Mouse (Mus musculus) heart, embryonic 14.5 days (tissue): ENCODE measurements around the gene Tfdp2. TPM values are rescaled to one million over a fixed set of nuclear protein-coding genes. Genes with fewer than 3 reads are reported as not detected.
A peak's percentile ranks its signal among the peaks of the same experiment; 100 is the strongest.

Experiments used
- ATAC-seq: fragments of 200-750 bp; cut with Nextera tagmentation; 2 replicates; pipeline ENCODE4 v1.8.0; 2017; ENCODE audit warnings: low read depth, moderate TSS enrichment; ENCODE audit not compliant: insufficient number of reproducible peaks, insufficient read depth, low FRiP score
- H3K27ac ChIP-seq, 2 experiments: fragments of 200-500 bp in 1 of 2; fragments of 300-500 bp in 1 of 2; sonication (generic) in 1 of 2; replicated peaks in 1 of 2; 2 replicates each; pipeline ENCODE4 v1.5.1; 2012 to 2014; ENCODE audit warnings: low read depth in 2 of 2, low read length in 2 of 2, control low read depth in 1 of 2, mild to moderate bottlenecking in 1 of 2, mixed read lengths in 1 of 2; ENCODE audit not compliant: control insufficient read depth in 1 of 2, insufficient read depth in 1 of 2
- H3K27me3 ChIP-seq: fragments of 300-500 bp; sonication (generic); 2 replicates; pipeline ENCODE4 v1.6.1; 2014; ENCODE audit warnings: mild to moderate bottlenecking, low read length, control low read depth; ENCODE audit not compliant: control insufficient read depth, insufficient read depth
- H3K36me3 ChIP-seq: fragments of 300-500 bp; sonication (generic); 2 replicates; pipeline ENCODE4 v1.6.1; 2014; ENCODE audit warnings: mild to moderate bottlenecking, control low read depth, low read length, mixed read lengths; ENCODE audit not compliant: control insufficient read depth, insufficient read depth
- H3K4me1 ChIP-seq, 2 experiments: fragments of 200-500 bp in 1 of 2; fragments of 300-500 bp in 1 of 2; sonication (generic) in 1 of 2; 2 replicates each; pipeline ENCODE4 v1.6.1; 2012 to 2014; ENCODE audit warnings: low read length in 2 of 2, control low read depth in 1 of 2, mixed read lengths in 1 of 2; ENCODE audit not compliant: control insufficient read depth in 2 of 2, insufficient read depth in 2 of 2
- H3K4me2 ChIP-seq: fragments of 300-500 bp; sonication (generic); 2 replicates; pipeline ENCODE4 v1.6.1; 2014; ENCODE audit warnings: mild to moderate bottlenecking, low read length
- H3K4me3 ChIP-seq, 2 experiments: fragments of 200-500 bp in 1 of 2; fragments of 300-500 bp in 1 of 2; sonication (generic) in 1 of 2; 2 replicates each; pipeline ENCODE4 v1.5.1; 2012 to 2014; ENCODE audit warnings: low read length in 2 of 2, mild to moderate bottlenecking in 2 of 2, control low read depth in 1 of 2, low read depth in 1 of 2, moderate library complexity in 1 of 2; ENCODE audit not compliant: control insufficient read depth in 1 of 2, insufficient read depth in 1 of 2
- H3K9ac ChIP-seq: fragments of 300-500 bp; sonication (generic); 2 replicates; pipeline ENCODE4 v1.6.1; 2014; ENCODE audit warnings: mild to moderate bottlenecking, low read length
- H3K9me3 ChIP-seq: fragments of 300-500 bp; sonication (generic); 2 replicates; pipeline ENCODE4 v1.6.1; 2016; ENCODE audit warnings: low read length, control low read depth; ENCODE audit not compliant: control insufficient read depth
- WGBS: fragments of 180-500 bp; shearing (Covaris S2); extraction: QIAGEN DNeasy Blood & Tissue Kit; methylation state at CpG from one replicate; pipeline ENCODE4 v1.1.7; 2014; 5-methylcytosine and 5-hydroxymethylcytosine counted together
- polyA plus RNA-seq: library from polyadenylated mRNA; unstranded; fragments of >200 nt; fragmentation: Nextera tagmentation; extraction: Ambion mirVana; gene quantifications from 2 replicates; pipeline ENCODE4 v1.2.1, GENCODE M21; 2014

Gene Tfdp2
- polyA plus RNA-seq, 1 experiment from 2014 or later = 38.1 TPM

DNA sequence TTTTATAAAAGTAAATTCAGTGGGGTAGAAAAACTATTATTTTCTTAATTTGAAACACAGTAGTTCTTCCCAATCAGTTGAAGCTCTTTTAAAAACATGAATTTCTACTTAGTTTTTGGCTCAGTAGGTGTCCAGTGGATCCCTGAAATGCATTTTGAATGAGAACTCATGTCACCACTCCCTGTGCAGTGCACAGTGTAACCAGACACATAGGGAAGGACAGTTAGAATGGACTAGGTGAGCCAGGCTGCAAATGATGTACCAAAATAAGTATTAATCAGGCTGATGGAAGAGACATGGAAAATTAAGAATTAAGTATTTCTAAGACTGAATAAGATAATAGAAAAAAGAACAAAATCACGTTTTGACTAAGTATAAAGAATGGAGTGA is 71.5 kb downstream of the Tfdp2 start:
- 71% methylated on average over 1 of the region's 1 CpGs for WGBS
- Histone ChIP-seq H3K9me3 (no peaks in the 10 kb centered on the region), H3K4me3 (no peak overlapping the region), H3K27ac (no peak overlapping the region), H3K4me2 (no peak overlapping the region), H3K4me1 (no peaks in the 10 kb centered on the region), H3K9ac (no peak overlapping the region), H3K27me3 (no peaks in the 10 kb centered on the region), H3K36me3 (no peaks in the 10 kb centered on the region)
- no peak for ATAC-seq

DNA sequence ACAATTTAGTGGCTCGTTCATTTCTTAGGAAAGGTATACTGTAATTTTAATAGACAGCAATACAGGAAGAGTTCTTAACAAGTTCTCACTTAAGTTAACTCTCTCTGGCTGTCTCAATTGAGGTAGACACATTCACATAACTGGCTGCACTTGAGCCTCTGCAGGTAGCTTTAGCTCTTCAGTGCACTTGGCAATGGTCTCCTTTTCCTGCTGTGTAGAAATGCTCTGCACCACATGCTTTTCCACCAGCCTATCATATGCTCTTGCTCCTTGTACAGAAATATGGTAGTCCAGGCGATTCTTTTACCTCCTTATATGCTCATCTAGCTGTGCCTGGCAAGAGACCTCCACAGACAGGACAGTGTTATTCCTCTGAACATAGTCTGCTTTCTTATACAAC is 73.7 kb downstream of the Tfdp2 start:
- H3K36me3 ChIP-seq = no peaks in the 10 kb centered on the region
- 93% methylated on average over 2 of the region's 2 CpGs for WGBS
- H3K4me2 ChIP-seq = no peak overlapping the region
- no peaks in the 10 kb centered on the region for H3K27me3 ChIP-seq
- no peak overlapping the region for H3K27ac ChIP-seq
- no peak for ATAC-seq
- H3K4me1 ChIP-seq = no peaks in the 10 kb centered on the region
- no peak overlapping the region for H3K4me3 ChIP-seq
- H3K9ac ChIP-seq = no peak overlapping the region
- H3K9me3 ChIP-seq = no peaks in the 10 kb centered on the region

DNA sequence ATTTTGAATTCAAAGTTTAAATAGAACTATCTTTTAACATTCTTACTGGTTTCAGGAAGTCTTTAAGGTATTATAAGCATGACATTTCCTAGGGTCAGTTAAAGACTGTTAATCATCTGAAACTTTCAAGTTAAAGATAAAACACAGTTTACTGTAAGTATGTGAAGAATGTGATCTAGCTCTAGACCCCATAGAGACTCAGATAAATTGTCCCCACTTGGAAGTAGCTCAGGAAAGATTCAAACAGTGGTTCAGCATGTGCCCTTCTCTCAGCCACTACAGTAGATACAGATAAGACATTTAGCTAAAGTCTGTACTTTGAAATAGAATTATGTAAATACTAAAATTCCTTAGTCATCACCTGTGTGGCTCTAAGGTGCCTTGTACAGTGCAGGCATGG is 79.5 kb downstream of the Tfdp2 start:
- 0 out of 2 replicates have a peak, but pooled peaks cover 3% of the 10 kb centered on the region for H3K36me3 ChIP-seq
- H3K4me2 ChIP-seq = no peak overlapping the region
- no peak overlapping the region for H3K27ac ChIP-seq
- no peak overlapping the region for H3K9ac ChIP-seq
- H3K27me3 ChIP-seq = no peaks in the 10 kb centered on the region
- no peak overlapping the region for H3K4me3 ChIP-seq
- no peaks in the 10 kb centered on the region for H3K4me1 ChIP-seq
- no peaks in the 10 kb centered on the region for H3K9me3 ChIP-seq
- ATAC-seq = no peak

- ATAC-seq = no peak
- no peak overlapping the region for H3K4me2 ChIP-seq
- no peak overlapping the region for H3K4me3 ChIP-seq
- H3K9ac ChIP-seq = no peak overlapping the region
- H3K9me3 ChIP-seq = no peaks in the 10 kb centered on the region
- H3K27ac ChIP-seq = no peak overlapping the region
- H3K27me3 ChIP-seq = no peaks in the 10 kb centered on the region
- H3K36me3 ChIP-seq = no peaks in the 10 kb centered on the region
- H3K4me1 ChIP-seq = no peaks in the 10 kb centered on the region
- WGBS = 48% methylated on average over 3 of the region's 3 CpGs
These were observed 85.4 kb downstream of the Tfdp2 start for GRCm38 (mm10) chr9:96281497-96281896.

DNA sequence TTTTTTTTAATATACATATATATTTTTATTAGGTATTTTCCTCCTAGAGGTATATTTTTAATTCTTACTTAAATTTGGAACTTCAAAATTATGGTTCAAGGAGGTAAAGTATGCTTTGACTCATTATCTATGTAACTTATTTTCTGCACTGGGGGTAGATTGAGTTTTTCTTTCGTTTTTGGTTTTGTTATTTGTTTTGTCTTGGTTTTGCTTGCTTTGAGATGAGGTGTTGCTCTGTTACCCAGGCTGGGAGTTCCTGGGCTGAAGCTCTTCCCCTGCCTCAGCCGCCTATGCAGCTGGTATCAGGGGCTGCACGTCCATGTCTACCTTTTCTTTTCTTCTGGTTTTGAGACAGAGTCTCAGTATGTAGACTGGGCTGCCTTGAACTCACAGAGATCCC is 86.0 kb downstream of the Tfdp2 start:
- Histone ChIP-seq H3K27me3 (no peaks in the 10 kb centered on the region), H3K9ac (no peak overlapping the region), H3K9me3 (no peaks in the 10 kb centered on the region), H3K36me3 (no peaks in the 10 kb centered on the region), H3K27ac (no peak overlapping the region), H3K4me2 (no peak overlapping the region), H3K4me1 (no peaks in the 10 kb centered on the region), H3K4me3 (no peak overlapping the region)
- no peak for ATAC-seq
- WGBS = 80% methylated on average over 3 of the region's 3 CpGs

- H3K4me3 ChIP-seq = no peak overlapping the region
These were observed 88.8 kb downstream of the Tfdp2 start for GRCm38 (mm10) chr9:96284916-96285315.

GRCm38 (mm10) chr9:96292144-96292543 is 96.1 kb downstream of the Tfdp2 start:
- Histone ChIP-seq H3K4me1 (no peaks in the 10 kb centered on the region), H3K27me3 (no peaks in the 10 kb centered on the region), H3K4me2 (no peak overlapping the region), H3K27ac (no peak overlapping the region), H3K36me3 (peaks cover 42% of the 10 kb centered on the region), H3K9ac (no peak overlapping the region), H3K4me3 (no peak overlapping the region), H3K9me3 (no peaks in the 10 kb centered on the region)
- ATAC-seq = no peak
- 97% methylated on average over 7 of the region's 7 CpGs for WGBS

More at GRCm38 (mm10) chr9:96284916-96285315, 88.8 kb downstream of the Tfdp2 start:
- H3K9me3 ChIP-seq = no peaks in the 10 kb centered on the region
- H3K36me3 ChIP-seq = peaks cover 14% of the 10 kb centered on the region; the same call in 1 of the 2 replicates
- H3K27ac ChIP-seq = no peak overlapping the region
- 17% methylated on average over 1 of the region's 1 CpGs for WGBS
- no peaks in the 10 kb centered on the region for H3K27me3 ChIP-seq
- ATAC-seq = no peak
- H3K9ac ChIP-seq = no peak overlapping the region
- H3K4me2 ChIP-seq = no peak overlapping the region
- no peaks in the 10 kb centered on the region for H3K4me1 ChIP-seq

DNA sequence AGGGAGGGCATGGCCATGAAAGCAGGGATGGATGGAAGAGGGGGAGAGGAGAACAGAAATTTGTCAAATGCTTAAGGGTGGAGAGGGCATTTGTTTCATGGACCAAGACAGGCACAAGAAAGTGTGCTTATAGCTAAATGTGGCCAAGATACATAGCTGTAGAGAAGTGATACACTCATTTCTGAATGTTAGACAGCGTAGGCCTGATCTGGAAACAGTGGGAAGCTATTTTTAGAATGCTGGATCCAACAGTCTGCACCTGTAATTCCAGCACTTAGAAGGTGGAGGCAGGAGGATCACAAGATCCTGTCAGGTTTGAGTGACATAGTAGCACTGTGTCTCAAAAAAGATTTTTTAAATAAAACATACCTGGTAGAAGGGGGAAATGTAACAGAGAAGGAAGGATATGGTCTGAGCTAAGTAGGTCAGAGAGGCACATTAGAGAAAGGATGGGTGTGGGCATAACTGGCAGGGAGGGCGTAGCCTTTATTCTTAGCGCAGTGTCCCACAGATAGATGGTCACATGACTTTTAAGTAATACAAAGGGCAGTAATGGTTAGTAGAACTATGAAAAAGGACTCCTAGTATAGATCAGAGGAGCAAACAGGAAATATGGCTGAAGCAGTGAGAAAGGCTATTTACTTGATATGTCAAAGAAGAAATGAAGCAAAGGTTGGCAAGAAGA is 103.4 kb downstream of the Tfdp2 start:
- Histone ChIP-seq H3K9ac (no peak overlapping the region), H3K4me2 (no peak overlapping the region), H3K9me3 (no peaks in the 10 kb centered on the region), H3K27ac (0 out of 4 replicates have a peak overlapping the region, but pooled peaks have one; percentile 4 to 9), H3K36me3 (peaks cover 47% of the 10 kb centered on the region), H3K4me3 (no peak overlapping the region), H3K4me1 (peaks cover 0 to 7% of the 10 kb centered on the region in 2 experiments; a peak in 2 of 4 replicates), H3K27me3 (no peaks in the 10 kb centered on the region)
- ATAC-seq = no peak
- WGBS = 61% methylated on average over 3 of the region's 3 CpGs
